Comparison of ENCODE assay signal across 8 mouse cellular contexts in genomic region chr3:144556625-144557324, GRCm38 (mm10). TPM values are rescaled to one million over a fixed set of nuclear protein-coding genes. Genes with fewer than 3 reads are reported as not detected.
DNase-seq lines count a peak whose midpoint lies in the region; ATAC-seq and TF ChIP-seq lines count a peak whose summit lies in the region.

No protein-coding gene starts in this region.

- peaks cover 55% of the 10 kb centered on the region for H3K4me1 ChIP-seq in E14TG2a.4 (replicated peaks; ENCODE audit: low read depth, low read length)
- H3K4me1 ChIP-seq in hindbrain, embryonic 15.5 days (replicated peaks) = peaks cover 35% of the 10 kb centered on the region
- peaks cover 14% of the 10 kb centered on the region for H3K4me1 ChIP-seq in limb, embryonic 14.5 days (ENCODE audit: control insufficient read depth, insufficient read depth, low read length)

- ATAC-seq in hindbrain, embryonic 15.5 days (ENCODE audit: low FRiP score, low read depth) = peak; percentile 33; the same call in 1 of the 2 replicates
- ATAC-seq in limb, embryonic 14.5 days (ENCODE audit: low FRiP score, low read depth) = no peak
- no peak for ATAC-seq in frontal cortex, adult (ENCODE audit: low TSS enrichment)
- ATAC-seq in megakaryocyte-erythroid progenitor cell, adult 5-6 weeks (replicated peaks; ENCODE audit: low FRiP score, low TSS enrichment, poor library complexity, severe bottlenecking) = no peak

- no peak overlapping the region for H3K27ac ChIP-seq in hindbrain, embryonic 15.5 days (replicated peaks)
- no peak overlapping the region for H3K27ac ChIP-seq in limb, embryonic 14.5 days (replicated peaks; ENCODE audit: low read depth, low read length)

- H3K36me3 ChIP-seq in E14TG2a.4 (ENCODE audit: insufficient read depth, low read length) = no peaks in the 10 kb centered on the region
- no peaks in the 10 kb centered on the region for H3K36me3 ChIP-seq in hindbrain, embryonic 15.5 days
- H3K36me3 ChIP-seq in limb, embryonic 14.5 days (ENCODE audit: control insufficient read depth, insufficient read depth, low read length) = no peaks in the 10 kb centered on the region

- H3K4me2 ChIP-seq in hindbrain, embryonic 15.5 days = peak overlapping the region; percentile 45
- peak overlapping the region; percentile 29 for H3K4me2 ChIP-seq in limb, embryonic 14.5 days (replicated peaks; ENCODE audit: low read depth, low read length, severe bottlenecking)

- no peaks in the 10 kb centered on the region for H3K9me3 ChIP-seq in E14TG2a.4 (ENCODE audit: low read length)
- H3K9me3 ChIP-seq in hindbrain, embryonic 15.5 days = no peaks in the 10 kb centered on the region
- H3K9me3 ChIP-seq in limb, embryonic 14.5 days (ENCODE audit: control insufficient read depth, low read length) = no peaks in the 10 kb centered on the region

- H3K9ac ChIP-seq in hindbrain, embryonic 15.5 days = no peak overlapping the region
- H3K9ac ChIP-seq in limb, embryonic 14.5 days (ENCODE audit: low read depth, low read length, severe bottlenecking) = peak overlapping the region; percentile 25; the same call in 1 of the 2 replicates

- TF ChIP-seq POLR2A in limb, embryonic 14.5 days (IDR thresholded peaks at IDR 0.05; ENCODE audit: borderline replicate concordance, extremely low read depth, insufficient read depth, insufficient read length) = no peak

- 5% methylated on average over 16 of the region's 16 CpGs for WGBS in hindbrain, embryonic 15.5 days
- WGBS in limb, embryonic 14.5 days = 11% methylated on average over 16 of the region's 16 CpGs

- H3K4me3 ChIP-seq in E14TG2a.4 (replicated peaks; ENCODE audit: low read length) = peak overlapping the region; percentile 68
- H3K4me3 ChIP-seq in hindbrain, embryonic 15.5 days = peak overlapping the region; percentile 4; the same call in 1 of the 2 replicates
- no peak overlapping the region for H3K4me3 ChIP-seq in limb, embryonic 14.5 days (replicated peaks; ENCODE audit: low read length)

- no peak for TF ChIP-seq CTCF in E14TG2a.4 (conservative IDR thresholded peaks at IDR 0.05; ENCODE audit: low read length)

- peak; percentile 63 for DNase-seq in adipocyte (ENCODE audit: low spot score)
- no peak for DNase-seq in limb, embryonic 14.5 days (ENCODE audit: low spot score)
- no peak for DNase-seq in right cerebral cortex, postnatal 10 days (ENCODE audit: low spot score in 2 of 2)
- DNase-seq in gastrocnemius, postnatal 4 days (ENCODE audit: low spot score in 2 of 2) = no peak

- H3K27me3 ChIP-seq in E14TG2a.4 (ENCODE audit: insufficient read depth, low read length) = no peaks in the 10 kb centered on the region; the same call in 1 of the 2 replicates
- H3K27me3 ChIP-seq in hindbrain, embryonic 15.5 days = no peaks in the 10 kb centered on the region
- no peaks in the 10 kb centered on the region for H3K27me3 ChIP-seq in limb, embryonic 14.5 days (ENCODE audit: control insufficient read depth, insufficient read depth, low read length)

RNA-seq across cellular contexts. Expression of gene Hs2st1, which starts 13.2 kb away (rescaled TPM):
- polyA plus RNA-seq in hindbrain, embryonic 15.5 days (2015; fragmentation: Nextera tagmentation; extraction: Ambion mirVana) = 14.4 and 14.6 TPM in 2 replicates
- 20.2 and 20.6 TPM in 2 replicates for polyA plus RNA-seq in limb, embryonic 14.5 days (2012; rRNA removed)
- polyA plus RNA-seq in limb, embryonic 14.5 days (2014; fragmentation: Nextera tagmentation; extraction: Ambion mirVana) = 15.8 and 17.9 TPM in 2 replicates
- total RNA-seq in gastrocnemius, postnatal 4 days (2021) = 10 to 100 TPM; 36.7 to 37.7 TPM
- total RNA-seq in megakaryocyte-erythroid progenitor cell, adult 5-6 weeks (2014; fragmentation: Nextera tagmentation) = 11.6 and 14.2 TPM in 2 replicates
- total RNA-seq in megakaryocyte-erythroid progenitor cell, adult 5-6 weeks (2017) = 9.9 and 11.4 TPM in 2 replicates

RNA-seq across cellular contexts. Expression of gene Selenof, which starts 13.3 kb away (rescaled TPM):
- polyA plus RNA-seq in hindbrain, embryonic 15.5 days (2015; fragmentation: Nextera tagmentation; extraction: Ambion mirVana) = 541 and 556 TPM in 2 replicates
- polyA plus RNA-seq in limb, embryonic 14.5 days (2012; rRNA removed) = 354 and 424 TPM in 2 replicates
- 532 and 555 TPM in 2 replicates for polyA plus RNA-seq in limb, embryonic 14.5 days (2014; fragmentation: Nextera tagmentation; extraction: Ambion mirVana)
- 100 to 1,000 TPM; 226 to 228 TPM for total RNA-seq in gastrocnemius, postnatal 4 days (2021)
- total RNA-seq in megakaryocyte-erythroid progenitor cell, adult 5-6 weeks (2014; fragmentation: Nextera tagmentation) = 228 and 242 TPM in 2 replicates
- 570 and 661 TPM in 2 replicates for total RNA-seq in megakaryocyte-erythroid progenitor cell, adult 5-6 weeks (2017)
